Mouse (Mus musculus) c-Kit-negative CD71-positive TER-119-positive erythroid progenitor cells, embryonic 14.5 days (primary cell): ENCODE results near the gene Ifnb1.

Experiments
- DNase-seq: peaks from one replicate; pipeline ENCODE4 v3.0.0-alpha.2; 2013; ENCODE audit warnings: low read depth, low spot score

The Ifnb1 gene

GRCm38 (mm10) chr4:88503753-88504152 lies 18.8 kb downstream of the Ifnb1 start:
- DNase-seq, result no peak

DNA sequence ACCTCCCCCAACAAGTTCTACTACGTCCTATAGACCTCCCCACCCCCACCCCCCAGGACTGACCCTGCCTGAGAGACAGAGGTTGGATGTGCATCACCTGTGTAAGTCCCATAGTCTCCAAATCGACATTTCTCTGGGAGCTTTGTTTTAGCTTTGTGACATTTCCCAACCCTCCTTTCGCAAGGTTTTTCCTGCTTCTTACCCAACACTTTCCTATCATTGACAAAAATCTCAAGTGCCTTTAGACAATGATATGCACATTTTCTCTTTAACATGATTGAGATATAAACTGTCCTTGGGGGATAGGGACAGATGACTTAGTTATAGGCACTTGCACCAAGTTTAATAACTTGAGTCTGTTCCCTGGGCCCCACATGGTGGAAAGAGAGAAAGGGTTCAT lies 21.3 kb downstream of the Ifnb1 start:
- DNase-seq, result no peak

DNA sequence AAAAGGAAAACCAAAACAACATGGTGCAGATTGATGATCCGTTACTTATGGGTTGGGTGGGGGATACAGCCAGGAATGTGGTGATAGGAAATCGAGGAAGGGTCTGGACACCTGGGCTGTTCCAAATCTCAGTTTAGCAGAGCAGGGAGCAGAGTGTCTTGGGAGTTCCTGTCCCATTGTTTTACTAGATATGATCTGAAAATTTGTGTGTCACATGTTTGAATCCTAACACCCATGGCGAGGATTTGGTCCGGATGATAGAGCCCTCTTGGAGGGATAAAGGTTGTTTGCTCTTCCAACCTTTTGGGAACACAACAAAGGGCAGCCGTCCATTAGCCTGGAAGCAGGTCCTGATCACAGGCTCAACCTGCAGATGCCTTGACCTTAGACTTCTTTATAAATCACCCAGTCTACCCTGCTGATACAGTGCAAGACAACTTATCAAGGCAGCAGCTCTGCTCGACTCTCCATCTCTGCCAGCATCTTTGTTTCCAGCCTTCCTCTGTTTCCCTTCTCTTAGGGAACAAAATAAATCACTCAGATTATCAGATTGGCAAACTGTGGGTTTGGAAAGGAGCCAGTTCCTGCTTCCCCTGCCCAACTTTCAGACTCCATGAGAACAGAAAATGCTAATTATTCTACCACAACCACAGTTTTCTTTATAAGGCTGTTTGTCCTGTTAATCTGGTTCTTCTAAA lies 26.1 kb downstream of the Ifnb1 start:
- DNase-seq, result no peak

DNA sequence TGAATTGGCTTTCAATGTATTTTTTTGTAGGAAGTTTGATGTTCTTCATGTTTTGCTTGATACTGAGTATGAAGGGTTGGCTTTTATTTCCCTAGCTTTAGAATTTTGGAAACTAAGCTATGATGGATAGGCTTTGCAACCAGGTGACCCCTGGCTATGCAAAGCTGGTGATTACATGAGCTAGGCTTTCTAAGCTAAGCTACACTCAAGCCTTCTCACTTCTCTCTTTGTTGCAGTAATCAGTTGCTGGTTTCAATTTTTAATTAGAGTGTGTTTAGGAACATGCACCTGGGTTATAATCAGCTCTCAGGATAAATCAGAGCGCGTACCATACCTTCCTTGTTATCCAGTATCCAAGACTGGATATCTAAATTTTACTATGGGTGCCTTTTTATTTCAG lies 33.0 kb downstream of the Ifnb1 start:
- no peak for DNase-seq

- DNase-seq, result no peak
Measured at GRCm38 (mm10) chr4:88488107-88488506, 34.5 kb downstream of the Ifnb1 start.

GRCm38 (mm10) chr4:88480130-88480529 lies 42.4 kb downstream of the Ifnb1 start:
- DNase-seq, result no peak

- no peak for DNase-seq
Measured at GRCm38 (mm10) chr4:88478809-88479186, 43.8 kb downstream of the Ifnb1 start.

- DNase-seq, result no peak
Measured at GRCm38 (mm10) chr4:88478177-88478808, 44.3 kb downstream of the Ifnb1 start.

- no peak for DNase-seq
Measured at GRCm38 (mm10) chr4:88476511-88477210, 45.9 kb downstream of the Ifnb1 start.

DNA sequence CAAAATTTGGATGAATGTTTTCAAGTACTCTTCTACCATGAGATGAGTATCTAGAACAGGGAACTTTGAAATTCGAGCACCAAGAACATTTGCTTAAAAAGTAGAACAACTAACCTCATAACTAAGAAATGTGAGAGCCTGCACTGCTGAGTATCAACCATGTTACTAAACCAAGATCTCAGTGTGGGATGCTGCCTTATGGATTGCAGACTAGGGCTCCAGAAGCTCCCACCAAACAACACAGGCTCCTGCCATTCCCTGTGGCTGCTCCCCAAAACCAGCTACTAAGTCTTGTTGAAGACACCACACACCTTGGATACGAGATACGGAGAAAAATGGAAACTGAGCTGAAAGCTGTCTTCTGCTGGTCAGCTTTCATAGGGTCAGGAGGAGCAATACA lies 46.5 kb downstream of the Ifnb1 start:
- DNase-seq, result no peak
